Mouse (Mus musculus) hindbrain, embryonic 13.5 days (tissue): ENCODE measurements around the gene Nrbp1. TPM values are rescaled to one million over a fixed set of nuclear protein-coding genes. Genes with fewer than 3 reads are reported as not detected.

Experiments used
- ATAC-seq: fragments of 200-750 bp; cut with Nextera tagmentation; 2 replicates; pipeline ENCODE4 v1.8.0; 2017; ENCODE audit warnings: moderate TSS enrichment; ENCODE audit not compliant: low FRiP score
- H3K27ac ChIP-seq: fragments of 300-500 bp; sonication (generic); 2 replicates; pipeline ENCODE4 v1.5.1; 2015; ENCODE audit warnings: inconsistent platforms, mild to moderate bottlenecking, moderate library complexity
- H3K27me3 ChIP-seq: fragments of 300-500 bp; sonication (generic); 2 replicates; pipeline ENCODE4 v1.6.1; 2015; ENCODE audit warnings: mild to moderate bottlenecking, inconsistent platforms
- H3K36me3 ChIP-seq: fragments of 300-500 bp; sonication (generic); 2 replicates; pipeline ENCODE4 v1.6.1; 2015; ENCODE audit warnings: mild to moderate bottlenecking, inconsistent platforms
- H3K4me1 ChIP-seq: fragments of 300-500 bp; sonication (generic); replicated peaks from 2 replicates; pipeline ENCODE4 v1.6.1; 2015; ENCODE audit warnings: inconsistent platforms
- H3K4me2 ChIP-seq: fragments of 300-500 bp; sonication (generic); 2 replicates; pipeline ENCODE4 v1.6.1; 2015; ENCODE audit warnings: inconsistent platforms, mild to moderate bottlenecking, moderate library complexity
- H3K4me3 ChIP-seq: fragments of 300-500 bp; sonication (generic); 2 replicates; pipeline ENCODE4 v1.5.1; 2015; ENCODE audit warnings: mild to moderate bottlenecking, inconsistent platforms
- H3K9ac ChIP-seq: fragments of 300-500 bp; sonication (generic); 2 replicates; pipeline ENCODE4 v1.6.1; 2015; ENCODE audit warnings: mild to moderate bottlenecking, inconsistent platforms
- H3K9me3 ChIP-seq: fragments of 300-500 bp; sonication (generic); 2 replicates; pipeline ENCODE4 v1.6.1; 2016; ENCODE audit warnings: inconsistent platforms
- WGBS: fragments of 180-500 bp; shearing (Covaris S2); methylation state at CpG from one replicate; pipeline ENCODE4 v1.1.7; 2015; 5-methylcytosine and 5-hydroxymethylcytosine counted together
- polyA plus RNA-seq: library from polyadenylated mRNA; unstranded; fragments of >200 nt; fragmentation: Nextera tagmentation; extraction: Ambion mirVana; gene quantifications from 2 replicates; pipeline ENCODE4 v1.2.1, GENCODE M21; 2015

Nrbp1 gene
- polyA plus RNA-seq, 1 experiment from 2014 or later, result 150 TPM

GRCm38 (mm10) chr5:31253806-31254205 is 13.1 kb downstream of the Nrbp1 start:
- Histone ChIP-seq H3K36me3 (peaks cover 92% of the 10 kb centered on the region), H3K4me2 (no peak overlapping the region), H3K27me3 (0 out of 2 replicates have a peak, but pooled peaks cover 9% of the 10 kb centered on the region), H3K4me3 (no peak overlapping the region), H3K9me3 (no peaks in the 10 kb centered on the region), H3K4me1 (peaks cover 8% of the 10 kb centered on the region), H3K9ac (no peak overlapping the region), H3K27ac (no peak overlapping the region)
- ATAC-seq, result no peak
- WGBS, result 94% methylated on average over 8 of the region's 8 CpGs

GRCm38 (mm10) chr5:31254452-31254851 is 13.8 kb downstream of the Nrbp1 start:
- H3K27ac ChIP-seq, result no peak overlapping the region
- H3K36me3 ChIP-seq, result peaks cover 92% of the 10 kb centered on the region
- no peak overlapping the region for H3K4me2 ChIP-seq
- H3K4me3 ChIP-seq, result no peak overlapping the region
- H3K4me1 ChIP-seq, result peaks cover 8% of the 10 kb centered on the region
- H3K9ac ChIP-seq, result no peak overlapping the region
- H3K9me3 ChIP-seq, result no peaks in the 10 kb centered on the region
- 0 out of 2 replicates have a peak, but pooled peaks cover 9% of the 10 kb centered on the region for H3K27me3 ChIP-seq
- 83% methylated on average over 7 of the region's 7 CpGs for WGBS
- no peak for ATAC-seq

- H3K4me2 ChIP-seq, result no peak overlapping the region
- H3K27ac ChIP-seq, result no peak overlapping the region
- H3K36me3 ChIP-seq, result peaks cover 92% of the 10 kb centered on the region
- no peak overlapping the region for H3K9ac ChIP-seq
- no peak overlapping the region for H3K4me3 ChIP-seq
- 87% methylated on average over 8 of the region's 8 CpGs for WGBS
- H3K9me3 ChIP-seq, result no peaks in the 10 kb centered on the region
- H3K27me3 ChIP-seq, result 0 out of 2 replicates have a peak, but pooled peaks cover 9% of the 10 kb centered on the region
- peaks cover 8% of the 10 kb centered on the region for H3K4me1 ChIP-seq
- no peak for ATAC-seq
Observed at GRCm38 (mm10) chr5:31254901-31255300, 14.2 kb downstream of the Nrbp1 start.

- 95% methylated on average over 2 of the region's 2 CpGs for WGBS
- peaks cover 8% of the 10 kb centered on the region for H3K4me1 ChIP-seq
- no peaks in the 10 kb centered on the region for H3K9me3 ChIP-seq
- H3K9ac ChIP-seq, result no peak overlapping the region
- no peak overlapping the region for H3K4me3 ChIP-seq
- H3K27me3 ChIP-seq, result 0 out of 2 replicates have a peak, but pooled peaks cover 9% of the 10 kb centered on the region
- H3K4me2 ChIP-seq, result no peak overlapping the region
- no peak for ATAC-seq
- H3K27ac ChIP-seq, result no peak overlapping the region
- peaks cover 92% of the 10 kb centered on the region for H3K36me3 ChIP-seq
Observed at GRCm38 (mm10) chr5:31255381-31255780, 14.7 kb downstream of the Nrbp1 start.

- H3K27ac ChIP-seq, result no peak overlapping the region
- H3K27me3 ChIP-seq, result 0 out of 2 replicates have a peak, but pooled peaks cover 8% of the 10 kb centered on the region
- no peak for ATAC-seq
- no peak overlapping the region for H3K4me3 ChIP-seq
- H3K9ac ChIP-seq, result no peak overlapping the region
- H3K9me3 ChIP-seq, result no peaks in the 10 kb centered on the region
- H3K4me2 ChIP-seq, result no peak overlapping the region
- peaks cover 92% of the 10 kb centered on the region for H3K36me3 ChIP-seq
- 86% methylated on average over 2 of the region's 2 CpGs for WGBS
- peaks cover 8% of the 10 kb centered on the region for H3K4me1 ChIP-seq
Observed at GRCm38 (mm10) chr5:31255971-31256370, 15.3 kb downstream of the Nrbp1 start.

GRCm38 (mm10) chr5:31257616-31258015 is 17.0 kb downstream of the Nrbp1 start:
- no peak for ATAC-seq
- Histone ChIP-seq H3K4me1 (no peaks in the 10 kb centered on the region), H3K27ac (no peak overlapping the region), H3K4me2 (no peak overlapping the region), H3K27me3 (no peaks in the 10 kb centered on the region), H3K9me3 (no peaks in the 10 kb centered on the region), H3K36me3 (peaks cover 92% of the 10 kb centered on the region), H3K4me3 (no peak overlapping the region), H3K9ac (no peak overlapping the region)
- 94% methylated on average over 11 of the region's 11 CpGs for WGBS

GRCm38 (mm10) chr5:31266101-31266500 is 25.4 kb downstream of the Nrbp1 start:
- peaks cover 96% of the 10 kb centered on the region for H3K36me3 ChIP-seq
- H3K4me1 ChIP-seq, result no peaks in the 10 kb centered on the region
- H3K9ac ChIP-seq, result no peak overlapping the region
- H3K4me2 ChIP-seq, result no peak overlapping the region
- H3K27ac ChIP-seq, result no peak overlapping the region
- H3K27me3 ChIP-seq, result no peaks in the 10 kb centered on the region
- no peaks in the 10 kb centered on the region for H3K9me3 ChIP-seq
- H3K4me3 ChIP-seq, result no peak overlapping the region
- WGBS, result 93% methylated on average over 7 of the region's 7 CpGs
- ATAC-seq, result no peak

GRCm38 (mm10) chr5:31267686-31268085 is 27.0 kb downstream of the Nrbp1 start:
- Histone ChIP-seq H3K4me3 (no peak overlapping the region), H3K4me2 (no peak overlapping the region), H3K9me3 (no peaks in the 10 kb centered on the region), H3K27ac (no peak overlapping the region), H3K36me3 (peaks cover 95% of the 10 kb centered on the region), H3K27me3 (no peaks in the 10 kb centered on the region), H3K4me1 (no peaks in the 10 kb centered on the region), H3K9ac (no peak overlapping the region)
- no peak for ATAC-seq
- 64% methylated on average over 6 of the region's 6 CpGs for WGBS

- Histone ChIP-seq H3K27ac (no peak overlapping the region), H3K4me1 (no peaks in the 10 kb centered on the region)
Observed at GRCm38 (mm10) chr5:31273018-31273417, 32.4 kb downstream of the Nrbp1 start.

GRCm38 (mm10) chr5:31279245-31279988 is 38.8 kb downstream of the Nrbp1 start:
- Histone ChIP-seq H3K4me3 (no peak overlapping the region), H3K27ac (no peak overlapping the region), H3K9me3 (no peaks in the 10 kb centered on the region), H3K4me2 (no peak overlapping the region), H3K36me3 (peaks cover 92% of the 10 kb centered on the region), H3K9ac (no peak overlapping the region), H3K4me1 (no peaks in the 10 kb centered on the region), H3K27me3 (no peaks in the 10 kb centered on the region)
- WGBS, result 91% methylated on average over 20 of the region's 20 CpGs
- no peak for ATAC-seq

More at GRCm38 (mm10) chr5:31273018-31273417, 32.4 kb downstream of the Nrbp1 start:
- Histone ChIP-seq H3K9ac (no peak overlapping the region), H3K4me2 (no peak overlapping the region), H3K9me3 (no peaks in the 10 kb centered on the region), H3K36me3 (peaks cover 84% of the 10 kb centered on the region), H3K27me3 (no peaks in the 10 kb centered on the region), H3K4me3 (no peak overlapping the region)
- no peak for ATAC-seq
- WGBS, result 89% methylated on average over 6 of the region's 6 CpGs

- H3K9me3 ChIP-seq, result no peaks in the 10 kb centered on the region
- no peak for ATAC-seq
- H3K4me2 ChIP-seq, result no peak overlapping the region
- 88% methylated on average over 4 of the region's 4 CpGs for WGBS
- peaks cover 28% of the 10 kb centered on the region for H3K4me1 ChIP-seq
- H3K27me3 ChIP-seq, result no peaks in the 10 kb centered on the region
- no peak overlapping the region for H3K9ac ChIP-seq
- no peak overlapping the region for H3K27ac ChIP-seq
- no peak overlapping the region for H3K4me3 ChIP-seq
- peaks cover 49% of the 10 kb centered on the region for H3K36me3 ChIP-seq
Observed at GRCm38 (mm10) chr5:31288225-31288624, 47.6 kb downstream of the Nrbp1 start.

GRCm38 (mm10) chr5:31288655-31289054 is 48.0 kb downstream of the Nrbp1 start:
- Histone ChIP-seq H3K9me3 (no peaks in the 10 kb centered on the region), H3K4me3 (no peak overlapping the region), H3K27ac (no peak overlapping the region), H3K36me3 (peaks cover 49% of the 10 kb centered on the region), H3K9ac (no peak overlapping the region), H3K4me2 (no peak overlapping the region), H3K27me3 (no peaks in the 10 kb centered on the region), H3K4me1 (peaks cover 32% of the 10 kb centered on the region)
- 85% methylated on average over 3 of the region's 3 CpGs for WGBS
- ATAC-seq, result no peak
